Mouse (Mus musculus) left cerebral cortex, postnatal 25 days (tissue): Measurements from ENCODE around the gene Map3k19. TPM values are rescaled to one million over a fixed set of nuclear protein-coding genes. Genes with fewer than 3 reads are reported as not detected.

Experiments
- total RNA-seq, 2 experiments: library from RNA; stranded (reverse); gene quantifications; 2 replicates each; pipeline ENCODE4 v1.2.3; 2021

Map3k19 gene
- total RNA-seq, 2 experiments from 2014 or later: 5.4 to 6.0 TPM

Other genes starting within 250 kb of the Map3k19 start
- 10 to 100 TPM; 25.7 to 25.9 TPM for gene Tmem163, start 175.5 kb downstream of the Map3k19 start, total RNA-seq
- gene Acmsd, start 125.6 kb downstream of the Map3k19 start, total RNA-seq: not detected
- gene Ccnt2, start 80.9 kb downstream of the Map3k19 start, total RNA-seq: 10 to 100 TPM; 61.3 to 68.8 TPM
- 10 to 100 TPM; 76.4 to 76.5 TPM for gene Rab3gap1, start 13.7 kb upstream of the Map3k19 start, total RNA-seq
- 1 to 10 TPM; 6.3 to 6.7 TPM for gene Zranb3, start 248.0 kb upstream of the Map3k19 start, total RNA-seq
- gene R3hdm1, start 248.3 kb upstream of the Map3k19 start, total RNA-seq: 100 to 1,000 TPM; 501 to 534 TPM